Mouse (Mus musculus): ENCODE measurements at regions not wholly inside any gene's neighbourhood (a gene's known extent, or its start where the extent isn't known, plus 50 kb on each side); places are given as distances from the start of the nearest gene placed in this dataset.
"Not testable (repeated sequence)": the region's sequence is repeated elsewhere in the genome, so short reads cannot be mapped to it uniquely, and the experiment has no call there.

DNA sequence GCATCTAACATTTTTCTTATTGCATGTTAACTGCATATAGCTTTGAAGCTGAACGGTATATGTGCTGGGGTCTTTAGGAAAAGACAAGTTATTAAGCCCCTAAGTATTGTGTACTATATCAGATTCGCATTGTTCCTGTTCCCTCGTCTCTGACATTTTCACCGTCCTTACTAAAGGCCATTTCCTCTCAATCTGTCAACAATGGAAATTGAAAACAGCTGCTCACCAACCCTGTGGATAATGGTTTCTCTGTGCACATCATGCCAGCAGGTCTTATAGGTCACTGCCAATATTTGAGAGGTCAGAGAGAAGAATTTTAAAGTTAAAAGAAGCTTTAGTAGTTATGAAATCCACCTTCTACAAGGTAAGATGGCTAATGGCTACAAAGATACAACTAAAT, 797.4 kb upstream of the Impad1 start:
- DNase-seq, result no peak

GRCm38 (mm10) chr4:5587465-5587864, 794.3 kb upstream of the Impad1 start:
- DNase-seq, result no peak

- DNase-seq, result no peak
Observed at GRCm38 (mm10) chr4:5585205-5585604, 792.0 kb upstream of the Impad1 start.

DNA sequence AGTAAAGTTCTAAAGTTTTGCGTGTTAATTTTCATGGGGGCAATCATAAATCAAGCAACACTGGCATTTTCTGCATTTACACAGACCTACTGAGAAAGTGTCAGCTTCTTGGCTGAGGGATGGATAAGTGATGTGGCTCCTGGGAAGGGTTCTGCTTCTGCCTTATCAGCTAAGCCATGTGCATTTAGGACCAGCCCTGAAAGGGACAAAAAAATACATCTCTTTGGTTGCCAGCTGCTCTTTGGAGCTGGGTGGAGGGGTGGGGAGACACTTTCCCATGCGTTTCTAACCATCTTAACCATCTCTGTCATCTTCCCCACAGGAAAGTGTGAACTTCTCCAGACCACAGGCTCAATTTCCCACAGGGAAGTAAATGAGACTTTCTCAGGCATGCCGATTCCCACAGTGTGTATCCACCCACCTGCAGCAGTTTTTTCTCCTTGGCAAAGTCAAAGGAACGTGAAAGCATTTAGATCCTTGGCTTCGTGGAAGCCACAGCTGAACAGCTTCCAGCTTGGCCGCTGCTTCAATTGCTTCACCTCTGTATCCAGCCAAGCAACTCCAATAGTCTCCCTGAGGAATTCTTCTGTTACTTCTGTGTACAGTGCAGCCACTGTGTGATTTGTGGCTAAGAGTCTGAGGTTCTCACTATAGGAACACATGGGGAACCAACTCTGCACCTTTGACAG, 791.0 kb upstream of the Impad1 start:
- peak; percentile 21 for DNase-seq

- no peak for DNase-seq
Observed at GRCm38 (mm10) chr4:5568076-5568475, 774.9 kb upstream of the Impad1 start.

DNA sequence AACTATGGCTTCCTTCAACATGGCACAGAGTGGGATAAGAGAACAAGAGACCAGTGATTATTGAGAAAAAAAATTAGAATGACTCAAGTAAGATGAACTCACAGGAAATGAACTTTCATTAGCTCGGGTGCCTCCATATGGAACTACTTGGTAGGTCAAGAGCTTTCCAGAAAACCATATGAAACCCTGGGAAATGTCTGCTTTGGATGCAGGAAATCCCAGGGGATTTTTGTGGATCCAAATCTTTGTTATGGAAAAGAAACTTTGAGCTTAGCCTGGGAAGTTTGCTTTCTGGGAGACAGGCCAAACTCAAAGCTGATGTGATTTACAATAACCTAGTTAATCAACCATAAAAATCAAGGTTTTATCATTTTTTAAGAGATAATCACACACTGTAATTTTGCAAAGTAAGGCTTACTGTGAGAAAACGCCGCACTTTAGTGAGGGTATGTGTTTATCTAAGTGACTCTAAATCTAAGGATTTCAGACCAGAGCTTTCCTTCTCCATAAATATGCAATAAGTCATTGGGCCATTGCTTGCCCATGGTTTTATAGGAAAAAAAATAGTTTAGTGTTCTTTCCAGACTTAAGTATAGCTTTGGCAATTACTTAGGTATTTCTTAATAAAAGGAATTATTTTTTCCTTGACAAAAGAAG, 767.0 kb upstream of the Impad1 start:
- DNase-seq, result no peak

DNA sequence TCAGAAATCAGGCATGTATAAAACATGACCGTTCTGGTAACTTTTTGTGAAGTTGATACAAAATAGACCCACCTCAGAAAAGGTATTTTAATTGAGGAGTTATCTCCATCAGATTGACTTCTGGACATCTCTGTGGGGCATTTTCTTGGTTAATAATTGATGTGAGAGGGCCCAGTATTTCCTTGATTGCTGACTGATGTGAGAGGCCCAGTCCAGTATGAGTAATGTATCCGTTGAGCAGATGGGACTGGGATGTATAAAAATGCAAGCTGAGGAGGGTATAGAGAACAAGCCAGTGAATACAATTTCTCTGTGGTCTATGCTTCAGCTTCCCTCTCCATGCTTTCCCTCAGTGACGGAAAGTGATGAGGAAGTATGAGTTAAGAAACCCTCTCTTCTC, 747.0 kb upstream of the Impad1 start:
- DNase-seq, result no peak

DNA sequence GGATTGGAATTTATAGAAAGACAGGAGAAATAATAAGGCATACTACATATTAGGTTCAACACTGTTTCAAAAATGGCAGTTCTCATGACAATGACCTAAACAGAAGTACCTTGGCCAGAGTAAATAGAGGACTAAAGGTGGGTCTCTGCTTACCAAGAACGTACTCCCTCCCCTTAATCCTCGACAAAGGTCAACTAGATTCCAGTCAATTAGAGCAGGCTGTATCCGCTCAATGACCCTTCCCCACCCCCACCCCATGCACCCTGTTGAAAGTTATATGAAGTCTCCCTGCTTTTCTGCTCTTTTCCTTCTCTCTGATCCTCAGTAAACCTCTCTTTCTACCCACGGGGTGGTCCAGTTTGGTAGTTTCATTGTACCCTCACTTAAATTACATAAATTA, 737.3 kb upstream of the Impad1 start:
- no peak for DNase-seq

GRCm38 (mm10) chr4:5518522-5518921, 725.4 kb upstream of the Impad1 start:
- no peak for DNase-seq

DNA sequence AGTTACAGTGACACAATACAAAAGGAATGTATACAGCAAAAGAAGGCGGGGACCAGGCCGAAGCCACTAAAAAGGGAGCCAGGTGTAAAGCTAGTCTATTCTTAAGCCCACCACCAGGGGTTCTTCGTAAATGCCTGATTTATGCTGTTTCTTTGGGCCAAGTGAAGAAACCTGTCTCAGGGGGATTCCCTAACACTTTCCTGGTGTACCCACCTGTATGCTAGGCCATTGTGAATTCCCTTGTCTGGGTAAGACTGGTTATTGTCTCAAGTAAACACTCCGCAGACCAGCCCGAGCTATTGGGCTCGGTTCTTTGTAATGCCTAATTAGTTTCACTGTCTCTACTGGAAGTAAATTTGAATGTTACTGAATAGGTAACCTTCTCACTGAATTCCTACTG, 722.3 kb upstream of the Impad1 start:
- DNase-seq, result not testable (repeated sequence)

DNA sequence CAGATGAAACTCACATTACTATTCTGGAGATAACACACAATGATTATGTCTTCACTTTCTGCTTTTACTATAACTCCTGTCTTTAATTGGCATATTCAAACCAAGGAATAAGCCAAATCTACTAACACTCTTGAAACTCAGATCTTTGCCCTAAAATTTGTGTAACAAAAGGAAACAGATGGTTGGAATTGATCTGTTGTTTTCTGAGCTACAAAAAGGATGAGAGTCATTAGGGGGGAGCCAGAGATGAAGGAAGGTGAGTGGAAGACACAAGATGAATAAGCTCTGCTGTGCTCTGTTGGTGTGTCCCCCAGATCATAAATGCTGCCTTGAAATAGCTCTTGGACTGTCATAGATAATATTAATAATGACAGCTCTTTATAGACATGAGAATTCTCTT, 718.6 kb upstream of the Impad1 start:
- no peak for DNase-seq

DNA sequence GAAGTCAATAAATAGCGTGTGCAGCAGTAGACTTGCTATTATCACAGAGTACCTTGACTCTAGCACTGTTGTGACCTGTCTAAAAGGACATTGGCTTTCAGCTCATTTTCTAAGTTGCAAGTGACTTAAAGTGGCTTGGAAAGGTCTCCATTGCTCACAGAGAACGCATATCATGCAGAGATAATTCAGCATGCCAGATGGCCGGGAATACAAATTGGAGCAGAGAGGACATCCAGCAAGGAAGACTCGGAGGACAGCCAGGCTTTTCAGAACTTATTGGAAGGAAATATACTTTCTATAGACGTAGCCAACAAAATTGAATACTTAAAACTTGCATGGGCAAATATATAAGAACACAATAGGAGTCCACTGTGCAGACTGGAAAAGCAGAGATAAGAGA, 716.2 kb upstream of the Impad1 start:
- DNase-seq, result no peak

DNA sequence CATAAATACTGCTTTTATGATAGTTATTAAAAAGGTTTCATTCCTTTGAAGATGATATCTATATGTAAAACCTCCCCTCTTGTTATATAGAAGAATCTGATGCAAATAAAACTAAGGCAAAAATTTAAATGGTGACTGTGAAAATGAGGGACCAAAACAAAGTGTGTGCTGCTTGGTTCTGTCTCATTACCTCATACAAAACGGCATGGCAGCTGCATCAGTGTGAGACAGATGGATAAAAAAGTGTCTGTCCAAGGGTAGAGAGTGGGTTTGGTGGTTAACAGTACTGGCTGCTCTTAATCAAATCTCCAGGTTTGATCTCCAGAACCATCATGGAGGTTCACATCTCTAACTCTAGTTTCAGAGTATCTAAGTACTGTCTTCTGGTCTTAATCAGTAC, 701.9 kb upstream of the Impad1 start:
- no peak for DNase-seq

DNA sequence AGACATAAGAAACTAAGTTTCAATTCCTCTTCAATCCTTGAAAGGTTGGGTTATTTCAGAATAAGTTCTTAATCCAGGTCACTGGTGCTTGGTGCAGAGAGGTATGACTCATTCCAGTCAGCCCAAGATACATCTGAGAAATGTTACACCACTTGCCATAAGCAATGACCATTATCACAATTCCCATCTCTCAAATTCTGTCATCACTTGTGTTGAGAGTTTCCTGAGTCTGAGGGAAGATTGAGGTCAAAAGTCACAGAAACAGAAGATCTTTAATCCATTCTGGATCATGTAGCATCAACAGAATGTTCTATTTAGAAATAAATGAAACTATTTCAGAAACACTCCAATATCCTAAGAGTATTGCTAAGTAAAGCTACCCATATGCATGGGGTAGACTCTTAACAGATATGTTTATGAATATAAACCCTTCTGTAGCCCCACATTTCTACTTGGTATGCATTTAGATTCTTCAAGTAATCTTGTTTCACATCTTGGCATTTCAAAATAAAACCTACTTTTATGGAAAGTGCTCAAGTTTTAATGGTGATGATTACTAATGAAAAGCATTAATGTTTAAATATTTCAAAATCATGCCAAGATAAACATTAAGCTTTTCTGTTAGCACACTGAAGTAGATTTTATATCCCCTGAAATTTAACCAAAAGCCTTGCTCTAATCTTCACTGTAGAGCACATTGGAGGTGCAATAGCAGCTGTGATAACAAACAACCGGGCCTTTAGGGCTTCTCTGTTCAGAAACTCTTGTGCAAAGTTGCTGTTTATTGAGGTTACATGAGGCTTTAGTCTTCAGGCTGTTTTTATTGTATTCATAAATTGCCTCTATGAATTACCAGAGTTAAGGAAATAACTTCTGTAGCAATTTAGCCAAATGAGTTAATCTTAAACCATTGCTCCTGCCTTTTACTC, 701.2 kb upstream of the Impad1 start:
- DNase-seq, result no peak

DNA sequence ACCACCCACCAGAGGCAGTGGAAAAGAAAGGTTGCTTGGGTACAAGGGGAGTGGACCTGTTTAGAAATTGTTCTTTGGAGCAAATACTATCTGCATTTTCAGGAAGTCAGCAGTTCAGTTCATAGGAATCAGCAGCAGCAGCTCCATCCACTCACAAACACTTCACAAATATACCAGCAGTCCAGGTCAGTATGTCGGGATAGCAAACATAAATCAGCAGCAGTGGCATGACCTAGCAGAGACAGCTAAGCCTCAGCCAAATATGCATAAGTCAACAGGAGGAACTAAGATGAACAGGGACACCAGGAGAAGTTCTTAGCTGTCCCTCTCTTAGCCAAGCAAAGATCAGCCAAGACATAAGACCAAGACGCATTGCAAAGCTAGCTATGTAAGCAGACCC, 693.6 kb upstream of the Impad1 start:
- DNase-seq, result peak; percentile 32

- no peak for DNase-seq
Observed at GRCm38 (mm10) chr4:5471891-5472558, 678.9 kb upstream of the Impad1 start.

DNA sequence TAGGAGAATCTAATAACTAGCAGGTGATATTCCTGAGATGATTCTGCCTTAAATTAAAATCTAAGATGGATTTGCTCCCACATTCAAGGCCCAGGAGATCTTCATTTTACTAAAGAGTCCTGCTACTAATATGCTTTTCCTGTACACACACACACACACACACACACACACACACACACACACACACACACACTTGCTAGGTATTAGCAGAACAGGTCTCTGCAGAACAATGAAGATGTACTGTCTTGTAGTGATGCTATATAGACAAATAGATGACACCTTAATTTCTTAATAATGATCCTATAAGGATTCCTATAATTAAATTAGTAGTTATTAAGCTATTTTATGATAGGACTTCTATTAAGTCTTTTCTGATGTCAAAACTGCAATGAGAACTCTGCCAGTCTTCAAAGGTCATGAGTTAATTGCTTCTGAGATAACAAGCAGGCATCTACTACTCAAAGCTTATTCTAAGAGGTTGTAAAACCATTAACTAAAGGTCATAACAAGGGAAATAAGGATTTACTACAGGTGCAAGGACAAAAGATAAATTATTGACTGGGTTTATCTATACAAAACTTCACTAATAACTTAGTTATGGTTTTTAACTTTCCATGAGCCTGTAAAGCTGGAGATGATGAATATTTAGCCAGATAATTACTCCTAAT, 666.0 kb upstream of the Impad1 start:
- DNase-seq, result no peak

GRCm38 (mm10) chr4:5450417-5450816, 657.3 kb upstream of the Impad1 start:
- no peak for DNase-seq

DNA sequence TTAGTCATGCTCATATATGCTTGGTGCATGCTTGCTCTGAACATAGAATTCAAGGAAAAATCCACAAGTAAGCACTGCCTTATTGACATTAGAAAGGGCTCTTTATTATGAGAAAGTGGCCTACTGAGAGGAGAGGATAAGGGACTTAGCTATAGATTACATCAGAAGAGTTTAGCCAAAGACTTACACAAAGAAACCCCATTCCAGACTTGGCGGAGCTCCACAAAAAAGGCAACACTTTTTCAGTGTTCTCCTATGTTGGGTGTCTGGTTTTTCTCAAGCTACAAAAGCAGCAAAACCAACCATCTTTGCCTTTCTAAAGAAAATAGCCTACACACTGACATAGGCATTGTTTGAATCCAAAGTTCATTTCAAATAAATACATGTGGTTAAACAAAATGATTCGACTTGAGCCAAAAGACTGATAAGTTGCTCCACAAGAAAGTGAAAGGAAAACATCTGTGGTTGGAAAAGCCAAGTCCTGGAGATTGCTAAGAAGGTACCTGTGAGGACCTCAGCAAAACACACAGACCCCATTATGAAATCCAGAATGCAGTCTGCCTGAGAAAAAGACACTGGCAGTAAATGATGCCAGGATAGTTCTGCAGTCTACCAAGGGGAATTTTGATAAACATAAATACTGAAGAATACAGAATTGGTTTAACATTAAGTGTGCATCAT, 648.3 kb upstream of the Impad1 start:
- no peak for DNase-seq

DNA sequence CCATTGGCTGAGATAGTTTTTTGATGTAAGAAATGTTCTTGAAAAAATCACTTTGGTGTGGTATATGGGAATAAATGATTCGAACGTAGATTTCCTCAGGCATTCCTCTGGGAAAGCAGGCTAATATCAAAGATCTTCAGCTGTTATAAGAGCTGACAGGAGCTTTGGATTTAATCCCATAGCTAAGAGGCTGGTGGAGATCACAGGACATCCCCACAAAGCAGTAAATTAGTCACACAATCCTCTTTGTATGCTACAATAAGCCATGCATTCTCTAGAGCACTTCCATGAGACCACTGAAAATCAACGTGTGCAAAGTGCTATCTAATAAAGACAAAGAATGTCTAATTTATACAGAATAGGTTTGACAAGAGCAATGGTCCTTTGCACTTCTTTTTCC, 643.9 kb upstream of the Impad1 start:
- DNase-seq, result no peak

Data from lung, postnatal 10 days (tissue).